Mouse (Mus musculus) erythroblast, embryonic 14.5 days (primary cell): ENCODE data around the gene 1700010B08Rik.

Experiments used
- GATA1 ChIP-seq: IDR thresholded peaks from 2 replicates; pipeline ENCODE4 v1.6.1; 2012; ENCODE audit warnings: low read length, inconsistent platforms, mixed read lengths
- TAL1 ChIP-seq: IDR thresholded peaks from 3 replicates; pipeline ENCODE4 v1.6.1; 2012; ENCODE audit warnings: low read length, inconsistent platforms, mixed read lengths

DNA sequence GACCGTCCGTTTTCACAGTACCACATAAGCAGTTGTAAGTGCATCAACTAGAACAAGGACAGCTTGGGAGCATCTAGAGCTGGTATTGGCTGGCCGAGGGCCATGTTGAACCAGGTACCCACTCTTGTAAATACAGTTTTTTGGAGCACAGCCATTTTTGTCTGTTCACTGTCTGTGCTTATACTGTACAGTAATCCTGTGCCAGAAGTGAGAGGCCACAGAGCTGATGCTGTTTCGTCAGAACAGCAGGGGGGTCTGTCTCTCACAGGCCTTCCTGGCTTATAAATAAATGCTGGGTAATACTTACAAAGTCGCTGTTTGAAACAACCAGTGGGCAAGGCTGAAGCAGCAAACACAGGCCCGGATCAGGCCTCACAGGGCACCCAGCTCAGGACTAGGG lies 27.5 kb upstream of the 1700010B08Rik start:
- TF ChIP-seq TAL1 (no peak), GATA1 (no peak)
